Mouse (Mus musculus): ENCODE data around the gene Xaf1.

GRCm38 (mm10) chr11:72271761-72272160, 29.7 kb upstream of the Xaf1 start:
- TF ChIP-seq MYOG (IDR thresholded peaks at IDR 0.05; ENCODE audit: control insufficient read depth, extremely low read depth, insufficient read length), result no peak
- no peak for TF ChIP-seq CTCF (IDR thresholded peaks at IDR 0.05; ENCODE audit: control insufficient read depth, insufficient read depth, insufficient read length)
- TF ChIP-seq FOSL1 (IDR thresholded peaks at IDR 0.05; ENCODE audit: insufficient read depth, low read length, poor library complexity, severe bottlenecking), result no peak
- TF ChIP-seq USF1 (IDR thresholded peaks at IDR 0.05; ENCODE audit: low read depth), result no peak
- TF ChIP-seq MAX (IDR thresholded peaks at IDR 0.05), result no peak
- TF ChIP-seq MYOD1 (IDR thresholded peaks at IDR 0.05; ENCODE audit: control insufficient read depth, insufficient read length, low read depth), result no peak
